Mouse (Mus musculus) heart, adult 11 months (tissue): ENCODE data around the gene 1700017B05Rik.

ENCODE experiments used
- DNase-seq: peaks from one replicate; pipeline ENCODE4 v3.0.0; 2022

Gene 1700017B05Rik

GRCm38 (mm10) chr9:57244106-57244685, 18.2 kb downstream of the 1700017B05Rik start:
- DNase-seq, result peak; percentile 95

- DNase-seq, result no peak
Measured at GRCm38 (mm10) chr9:57242916-57243315, 19.5 kb downstream of the 1700017B05Rik start.

- DNase-seq, result peak; percentile 91
Measured at GRCm38 (mm10) chr9:57241111-57241510, 21.3 kb downstream of the 1700017B05Rik start.

- no peak for DNase-seq
Measured at GRCm38 (mm10) chr9:57238220-57238619, 24.2 kb downstream of the 1700017B05Rik start.

- peak; percentile 80 for DNase-seq
Measured at GRCm38 (mm10) chr9:57237705-57238104, 24.7 kb downstream of the 1700017B05Rik start.

GRCm38 (mm10) chr9:57236256-57236655, 26.2 kb downstream of the 1700017B05Rik start, which contains the start of gene Trcg1:
TSS of gene Trcg1 (plus strand) at chr9:57236556.
- DNase-seq, result no peak

- DNase-seq, result peak; percentile 87
Measured at GRCm38 (mm10) chr9:57233767-57234166, 28.6 kb downstream of the 1700017B05Rik start.

GRCm38 (mm10) chr9:57233142-57233541, 29.3 kb downstream of the 1700017B05Rik start:
- no peak for DNase-seq

GRCm38 (mm10) chr9:57232341-57232940, 30.0 kb downstream of the 1700017B05Rik start:
- peak; percentile 59 for DNase-seq

GRCm38 (mm10) chr9:57231536-57232255, 30.7 kb downstream of the 1700017B05Rik start:
- DNase-seq, result peak; percentile 84

- peak; percentile 91 for DNase-seq
Measured at GRCm38 (mm10) chr9:57230146-57230783, 32.1 kb downstream of the 1700017B05Rik start.

GRCm38 (mm10) chr9:57229726-57230125, 32.7 kb downstream of the 1700017B05Rik start:
- DNase-seq, result peak; percentile 66

GRCm38 (mm10) chr9:57228186-57228585, 34.2 kb downstream of the 1700017B05Rik start:
- peak; percentile 70 for DNase-seq

- DNase-seq, result no peak
Measured at GRCm38 (mm10) chr9:57227203-57227602, 35.2 kb downstream of the 1700017B05Rik start.

GRCm38 (mm10) chr9:57226628-57227122, 35.7 kb downstream of the 1700017B05Rik start:
- peak; percentile 23 for DNase-seq

- DNase-seq, result peak; percentile 92
Measured at GRCm38 (mm10) chr9:57225780-57226627, 36.4 kb downstream of the 1700017B05Rik start.

- peak; percentile 40 for DNase-seq
Measured at GRCm38 (mm10) chr9:57223341-57223740, 39.1 kb downstream of the 1700017B05Rik start.

GRCm38 (mm10) chr9:57220356-57220755, 42.1 kb downstream of the 1700017B05Rik start:
- peak; percentile 82 for DNase-seq

GRCm38 (mm10) chr9:57219511-57219910, 42.9 kb downstream of the 1700017B05Rik start:
- DNase-seq, result peak; percentile 56

- DNase-seq, result peak; percentile 69
Measured at GRCm38 (mm10) chr9:57218776-57219175, 43.6 kb downstream of the 1700017B05Rik start.

- peak; percentile 21 for DNase-seq
Measured at GRCm38 (mm10) chr9:57217220-57217619, 45.2 kb downstream of the 1700017B05Rik start.

GRCm38 (mm10) chr9:57214500-57214899, 47.9 kb downstream of the 1700017B05Rik start:
- peak; percentile 67 for DNase-seq
